Mouse (Mus musculus): Measurements from ENCODE around the gene Tubb4b.

GRCm38 (mm10) chr2:25263623-25264285 lies 39.3 kb upstream of the Tubb4b start:
- TF ChIP-seq CTCF (IDR thresholded peaks at IDR 0.05; ENCODE audit: low read depth) (no peak), EP300 (IDR thresholded peaks at IDR 0.05; ENCODE audit: low read depth) (no peak)
